Mouse (Mus musculus): ENCODE results near the gene Tmem45a2.

GRCm38 (mm10) chr16:57092911-57093605 is 21.9 kb upstream of the Tmem45a2 start:
- no peak for TF ChIP-seq POLR2A (IDR thresholded peaks at IDR 0.05; ENCODE audit: borderline replicate concordance, insufficient read depth, low read length)
- TF ChIP-seq CTCF (IDR thresholded peaks at IDR 0.05; ENCODE audit: borderline replicate concordance, insufficient read depth, low read depth, low read length), result no peak

Measured in cerebellum, adult 2 months (tissue).